Mouse (Mus musculus) CH12.LX (cell line): ENCODE measurements at regions not wholly inside any gene's neighbourhood (a gene's known extent, or its start where the extent isn't known, plus 50 kb on each side); places are given as distances from the start of the nearest gene placed in this dataset.

Experiments
- DNase-seq: peaks from one replicate; pipeline ENCODE4 v3.0.0-alpha.2; 2013; ENCODE audit errors: extremely low read depth
- H3K27ac ChIP-seq: 2 replicates; pipeline ENCODE4 v1.5.1; 2012; ENCODE audit warnings: low read depth, mild to moderate bottlenecking, control low read depth, moderate library complexity; ENCODE audit not compliant: insufficient read depth
- H3K27me3 ChIP-seq: replicated peaks from 2 replicates; pipeline ENCODE3; 2012; ENCODE audit warnings: inconsistent platforms
- H3K36me3 ChIP-seq, 2 experiments: replicated peaks in 1 of 2; 2 replicates each; pipeline versions ENCODE3 to v1.6.1; 2012; ENCODE audit warnings: inconsistent platforms in 1 of 2, low read length in 1 of 2, mild to moderate bottlenecking in 1 of 2, mixed read lengths in 1 of 2, moderate library complexity in 1 of 2; ENCODE audit not compliant: control insufficient read depth in 1 of 2, insufficient read depth in 1 of 2
- H3K4me1 ChIP-seq, 2 experiments: 2 replicates each; pipeline ENCODE4 v1.6.1; 2012; ENCODE audit warnings: inconsistent platforms in 1 of 2, moderate library complexity in 1 of 2; ENCODE audit not compliant: insufficient read depth in 2 of 2, control insufficient read depth in 1 of 2
- H3K4me2 ChIP-seq: 2 replicates; pipeline ENCODE4 v1.6.1; 2012; ENCODE audit warnings: low read depth, mild to moderate bottlenecking, control low read depth; ENCODE audit not compliant: poor library complexity, insufficient read depth, severe bottlenecking
- H3K4me3 ChIP-seq, 3 experiments: fragments of 150-350 bp in 1 of 3; sonication (generic) in 1 of 3; replicated peaks in 1 of 3; 2 replicates each; pipeline versions ENCODE3 to v1.5.1; 2011 to 2012; ENCODE audit warnings: low read depth in 2 of 3, low read length in 2 of 3, mild to moderate bottlenecking in 2 of 3, moderate library complexity in 2 of 3, control low read depth in 1 of 3, improper control_type of control experiment in 1 of 3, inconsistent platforms in 1 of 3, mixed read lengths in 1 of 3; ENCODE audit not compliant: poor library complexity in 1 of 3
- H3K79me2 ChIP-seq: replicated peaks from 2 replicates; pipeline ENCODE4 v1.6.1; 2012; ENCODE audit warnings: mild to moderate bottlenecking, moderate library complexity; ENCODE audit not compliant: control insufficient read depth, poor library complexity, insufficient read depth, severe bottlenecking; ENCODE audit errors: extremely low read depth
- H3K9ac ChIP-seq: 2 replicates; pipeline ENCODE4 v1.6.1; 2012; ENCODE audit warnings: low read depth, mild to moderate bottlenecking, control low read depth, moderate library complexity; ENCODE audit not compliant: insufficient read depth
- H3K9me3 ChIP-seq: replicated peaks from 2 replicates; pipeline ENCODE3; 2012; ENCODE audit warnings: low read length, inconsistent platforms, mixed read lengths
- BHLHE40 ChIP-seq: IDR thresholded peaks from 2 replicates; pipeline ENCODE4 v1.6.1; 2011; ENCODE audit warnings: mild to moderate bottlenecking, low read depth, low read length, improper control_type of control experiment
- CHD1 ChIP-seq: IDR thresholded peaks from 2 replicates; pipeline ENCODE4 v1.6.1; 2012; ENCODE audit warnings: low read depth, low read length, improper control_type of control experiment, inconsistent platforms
- ELF1 ChIP-seq: IDR thresholded peaks from 2 replicates; pipeline ENCODE4 v1.6.1; 2014; ENCODE audit warnings: low read depth, mild to moderate bottlenecking, inconsistent platforms, low read length, improper control_type of control experiment
- EP300 ChIP-seq: IDR thresholded peaks from 2 replicates; pipeline ENCODE4 v1.6.1; 2011; ENCODE audit warnings: low read length, improper control_type of control experiment
- GABPA ChIP-seq: IDR thresholded peaks from 2 replicates; pipeline ENCODE4 v1.6.1; 2012; ENCODE audit warnings: low read depth, low read length, improper control_type of control experiment, inconsistent platforms; ENCODE audit not compliant: insufficient replicate concordance
- JUND ChIP-seq: conservative IDR thresholded peaks from 2 replicates; pipeline ENCODE4 v1.6.1; 2011; ENCODE audit warnings: low read depth, low read length, improper control_type of control experiment
- MAFK ChIP-seq: IDR thresholded peaks from 2 replicates; pipeline ENCODE4 v1.6.1; 2011; ENCODE audit warnings: low read length, improper control_type of control experiment; ENCODE audit not compliant: insufficient replicate concordance
- MAX ChIP-seq: IDR thresholded peaks from 2 replicates; pipeline ENCODE4 v1.6.1; 2011; ENCODE audit warnings: low read length, improper control_type of control experiment
- MXI1 ChIP-seq: IDR thresholded peaks from 2 replicates; pipeline ENCODE4 v1.6.1; 2011; ENCODE audit warnings: mild to moderate bottlenecking, low read depth, low read length, improper control_type of control experiment
- NRF1 ChIP-seq: IDR thresholded peaks from 2 replicates; pipeline ENCODE4 v1.6.1; 2014; ENCODE audit warnings: low read depth, mild to moderate bottlenecking, inconsistent platforms, low read length, improper control_type of control experiment, moderate library complexity
- SIN3A ChIP-seq: IDR thresholded peaks from 2 replicates; pipeline ENCODE4 v1.6.1; 2012; ENCODE audit warnings: low read length, improper control_type of control experiment, inconsistent platforms
- SMC3 ChIP-seq: IDR thresholded peaks from 2 replicates; pipeline ENCODE4 v1.6.1; 2011; ENCODE audit warnings: low read depth, low read length, improper control_type of control experiment
- USF2 ChIP-seq: conservative IDR thresholded peaks from 2 replicates; pipeline ENCODE4 v1.6.1; 2011; ENCODE audit warnings: low read depth, low read length, improper control_type of control experiment
- ZKSCAN1 ChIP-seq: IDR thresholded peaks from 2 replicates; pipeline ENCODE4 v1.6.1; 2012; ENCODE audit warnings: low read depth, inconsistent platforms, low read length, improper control_type of control experiment, borderline replicate concordance
- ZNF384 ChIP-seq: IDR thresholded peaks from 2 replicates; pipeline ENCODE4 v1.6.1; 2012; ENCODE audit warnings: low read depth, low read length, improper control_type of control experiment, inconsistent platforms
- dilution Hi-C: fragments of 300-500 bp; cut with MboI; formaldehyde crosslinking; loops from 2 replicates; pipeline ENCODE4 v1.14.3; 2020; ENCODE audit warnings: low sequenced_read_pairs; ENCODE audit not compliant: extremely low pct_unique_long_range_greater_than_20kb, extremely low pct_ligation_motif_present
- in situ Hi-C: fragments of 300-500 bp; cut with MboI; formaldehyde crosslinking; loops from 3 replicates; pipeline ENCODE4 v1.14.3; 2019; ENCODE audit warnings: low sequenced_read_pairs, low pct_ligation_motif_present, low pct_unique_long_range_greater_than_20kb, mixed read lengths

DNA sequence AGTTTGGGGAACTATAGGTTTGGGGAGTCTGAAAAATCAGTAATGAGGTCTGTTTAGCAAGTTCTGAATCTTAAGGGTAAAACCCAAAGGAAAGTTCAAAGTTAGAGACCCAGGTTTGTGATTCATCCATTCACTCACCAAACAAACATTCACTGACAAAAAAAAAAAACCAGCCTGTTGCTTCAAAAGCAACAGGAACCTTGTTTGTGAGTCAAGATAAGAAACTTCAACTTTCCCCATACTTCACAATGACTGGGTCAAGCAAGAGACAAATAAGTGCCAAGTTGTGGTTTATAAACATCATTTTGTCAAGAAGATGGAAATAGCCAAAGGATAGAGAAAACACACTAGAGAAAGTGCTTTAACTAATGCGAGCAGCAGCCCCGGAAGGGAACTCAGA is 266.9 kb upstream of the Fn1 start:
- dilution Hi-C loops (no loop called here), in situ Hi-C loops (no loop called here)
- Histone ChIP-seq H3K27ac (no peak overlapping the region), H3K27me3 (no peaks in the 10 kb centered on the region), H3K9me3 (no peaks in the 10 kb centered on the region), H3K4me3 (no peak overlapping the region), H3K79me2 (no peaks in the 10 kb centered on the region), H3K4me1 (no peaks in the 10 kb centered on the region), H3K36me3 (no peaks in the 10 kb centered on the region), H3K9ac (no peak overlapping the region), H3K4me2 (no peak overlapping the region)
- no peak for DNase-seq
- TF ChIP-seq SIN3A (no peak), JUND (no peak), USF2 (no peak), MAX (no peak)

DNA sequence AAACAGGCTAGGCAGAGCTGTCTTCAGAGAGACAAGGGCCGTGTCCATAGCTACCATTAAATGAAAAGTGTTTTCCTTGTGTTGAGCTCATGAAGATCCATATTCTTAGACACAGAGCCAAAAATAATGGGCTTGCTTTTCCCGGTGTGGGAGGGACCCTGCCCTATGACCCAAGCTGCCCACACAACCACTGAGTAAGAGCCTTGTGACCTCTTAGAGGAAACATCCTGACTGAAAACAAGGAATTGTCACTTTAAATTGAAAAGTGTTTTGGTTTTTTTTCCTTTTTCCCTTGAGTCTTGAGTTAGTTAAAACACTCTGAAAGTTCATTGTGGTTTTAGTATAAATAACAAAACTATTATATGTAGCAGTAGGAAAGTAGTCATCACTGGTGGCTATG is 264.0 kb upstream of the Fn1 start:
- Histone ChIP-seq H3K79me2 (no peaks in the 10 kb centered on the region), H3K9ac (no peak overlapping the region), H3K4me3 (no peak overlapping the region), H3K4me2 (no peak overlapping the region), H3K27ac (no peak overlapping the region), H3K9me3 (no peaks in the 10 kb centered on the region), H3K36me3 (no peaks in the 10 kb centered on the region), H3K27me3 (no peaks in the 10 kb centered on the region), H3K4me1 (peaks cover 0 to 3% of the 10 kb centered on the region in 2 experiments; a peak in 1 of 4 replicates)
- in situ Hi-C loops: no loop called here
- dilution Hi-C loops: no loop called here
- TF ChIP-seq JUND (no peak), MAFK (no peak), CHD1 (no peak)
- DNase-seq: no peak

DNA sequence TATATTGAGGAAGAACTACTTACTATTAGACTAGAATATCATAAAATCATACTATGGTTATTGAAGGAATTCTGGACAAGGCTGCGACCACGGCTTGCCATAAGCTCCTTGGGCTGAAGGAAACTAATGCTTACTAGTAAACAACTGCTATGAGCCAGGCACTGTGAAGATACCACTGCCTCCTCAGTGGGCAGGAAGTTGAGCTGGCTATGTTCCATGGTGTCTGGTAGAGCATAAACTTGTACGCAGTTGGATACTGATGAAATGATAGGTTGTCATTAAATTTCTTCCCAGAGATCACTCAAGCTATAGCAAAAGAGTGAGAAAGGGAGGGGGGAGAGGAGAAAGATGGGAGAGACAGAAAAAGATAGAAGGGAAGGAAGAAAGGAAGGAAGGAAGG is 261.4 kb upstream of the Fn1 start:
- no peak overlapping the region for H3K9ac ChIP-seq

More for the DNA sequence above, 261.4 kb upstream of the Fn1 start:
- Histone ChIP-seq H3K36me3 (no peaks in the 10 kb centered on the region), H3K79me2 (no peaks in the 10 kb centered on the region), H3K4me1 (peaks cover 0 to 3% of the 10 kb centered on the region in 2 experiments; a peak in 1 of 4 replicates), H3K27me3 (no peaks in the 10 kb centered on the region), H3K4me3 (no peak overlapping the region), H3K27ac (no peak overlapping the region), H3K9me3 (no peaks in the 10 kb centered on the region), H3K4me2 (no peak overlapping the region)
- dilution Hi-C loops (no loop called here), in situ Hi-C loops (no loop called here)
- TF ChIP-seq ZKSCAN1 (no peak), BHLHE40 (no peak), EP300 (no peak), MXI1 (no peak), GABPA (no peak), ZNF384 (no peak), ELF1 (no peak), NRF1 (no peak), SMC3 (no peak)
- DNase-seq: no peak
